Mouse (Mus musculus): ENCODE measurements around the gene Mbd3. TPM values are rescaled to one million over a fixed set of nuclear protein-coding genes. Genes with fewer than 3 reads are reported as not detected.

Gene Mbd3
- polyA plus RNA-seq, 1 experiment from 2014 or later = 87.4 TPM

DNA sequence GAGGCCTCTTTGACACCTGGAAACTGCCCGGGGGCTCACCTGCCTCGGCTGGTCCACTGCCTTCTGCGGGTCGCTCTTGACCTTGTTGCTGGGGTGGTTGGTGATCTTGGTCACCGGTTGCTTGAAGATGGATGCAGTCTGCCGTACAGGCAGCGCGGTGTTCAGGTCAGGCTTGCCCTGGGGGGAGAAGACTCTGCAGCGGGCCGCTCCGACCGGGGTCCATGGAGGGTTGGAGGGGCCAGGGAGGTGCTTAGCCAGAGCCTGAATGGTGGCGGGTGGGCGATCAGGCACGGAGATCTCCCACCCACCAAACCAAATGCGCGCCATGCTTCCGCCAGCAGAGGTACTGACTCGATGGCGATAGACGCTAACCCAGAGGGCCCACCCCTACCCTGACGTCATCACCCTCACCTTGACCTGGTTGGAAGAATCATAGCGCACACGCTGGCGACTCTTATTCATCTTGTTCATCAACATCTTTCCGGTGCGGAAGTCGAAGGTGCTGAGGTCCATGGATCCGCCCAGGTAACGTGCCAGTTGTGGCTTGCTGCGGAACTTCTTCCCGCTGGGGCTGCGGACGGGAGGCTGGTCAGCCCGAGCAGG lies 4.2 kb downstream of the Mbd3 start:
- H3K27ac ChIP-seq = no peak overlapping the region
- no peak for DNase-seq
- ATAC-seq (ENCODE audit: low read depth) = no peak
- H3K4me3 ChIP-seq (replicated peaks) = no peak overlapping the region
- H3K9me3 ChIP-seq (replicated peaks) = no peaks in the 10 kb centered on the region
- H3K4me1 ChIP-seq (replicated peaks) = peaks cover 35% of the 10 kb centered on the region
- H3K36me3 ChIP-seq = peaks cover 72% of the 10 kb centered on the region
- H3K9ac ChIP-seq = no peak overlapping the region
- H3K27me3 ChIP-seq = no peaks in the 10 kb centered on the region
- no peak overlapping the region for H3K4me2 ChIP-seq
- WGBS (ENCODE audit: insufficient replicate concordance) = 92% methylated on average over 35 of the region's 35 CpGs

DNA sequence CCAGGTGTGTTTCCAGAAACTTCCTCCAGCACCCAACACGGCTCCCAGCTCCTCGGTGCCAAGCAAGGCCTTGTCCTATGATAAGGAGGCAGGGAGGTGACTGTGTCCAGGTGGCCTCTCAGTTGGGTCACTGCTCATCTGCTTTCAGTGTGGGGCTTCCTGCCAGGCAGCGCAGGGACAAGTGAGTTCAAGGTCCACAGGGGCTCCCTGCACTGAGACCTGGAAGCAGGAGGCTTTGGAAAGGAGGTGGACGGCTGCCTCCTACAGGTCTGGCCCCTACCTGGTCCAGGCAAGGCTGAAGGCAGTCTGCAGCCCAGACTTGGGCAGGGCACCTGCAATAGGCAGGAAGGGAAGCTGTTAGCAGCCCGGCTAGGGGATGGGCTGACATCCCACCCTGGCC lies 6.7 kb downstream of the Mbd3 start:
- Histone ChIP-seq H3K27me3 (no peaks in the 10 kb centered on the region), H3K36me3 (peaks cover 77% of the 10 kb centered on the region), H3K4me2 (no peak overlapping the region), H3K9me3 (replicated peaks) (no peaks in the 10 kb centered on the region), H3K27ac (no peak overlapping the region), H3K9ac (no peak overlapping the region), H3K4me3 (replicated peaks) (no peak overlapping the region), H3K4me1 (replicated peaks) (peaks cover 40% of the 10 kb centered on the region)
- ATAC-seq (ENCODE audit: low read depth) (no peak), DNase-seq (no peak)
- WGBS (ENCODE audit: insufficient replicate concordance) = 84% methylated on average over 5 of the region's 5 CpGs

DNA sequence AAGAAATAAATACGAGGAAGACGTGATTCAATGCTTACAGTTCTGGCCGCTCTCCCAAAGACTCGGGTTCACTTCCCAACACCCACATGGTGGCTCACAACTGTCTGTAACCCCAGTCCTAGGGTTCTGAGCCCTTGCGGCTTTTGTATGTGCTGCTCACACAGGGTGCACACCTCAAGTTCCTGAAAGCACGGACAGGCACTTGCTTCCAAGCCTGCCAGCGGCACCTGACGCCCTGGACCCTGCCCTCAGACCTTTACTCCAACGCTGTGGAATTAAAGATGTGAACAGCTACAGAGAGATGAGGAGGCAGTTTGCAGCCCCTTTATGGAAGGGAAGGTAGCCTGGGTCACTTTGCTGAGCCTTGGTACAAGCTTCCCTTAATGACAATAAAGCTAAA lies 8.7 kb downstream of the Mbd3 start:
- H3K9ac ChIP-seq = no peak overlapping the region
- H3K27ac ChIP-seq = no peak overlapping the region
- H3K4me2 ChIP-seq = no peak overlapping the region
- DNase-seq (no peak), ATAC-seq (ENCODE audit: low read depth) (no peak)
- H3K9me3 ChIP-seq (replicated peaks) = no peaks in the 10 kb centered on the region
- H3K36me3 ChIP-seq = peaks cover 61% of the 10 kb centered on the region
- H3K27me3 ChIP-seq = peaks cover 7% of the 10 kb centered on the region; the same call in 1 of the 2 replicates
- H3K4me1 ChIP-seq (replicated peaks) = peaks cover 37% of the 10 kb centered on the region
- 78% methylated on average over 9 of the region's 9 CpGs for WGBS (ENCODE audit: insufficient replicate concordance)
- no peak overlapping the region for H3K4me3 ChIP-seq (replicated peaks)

DNA sequence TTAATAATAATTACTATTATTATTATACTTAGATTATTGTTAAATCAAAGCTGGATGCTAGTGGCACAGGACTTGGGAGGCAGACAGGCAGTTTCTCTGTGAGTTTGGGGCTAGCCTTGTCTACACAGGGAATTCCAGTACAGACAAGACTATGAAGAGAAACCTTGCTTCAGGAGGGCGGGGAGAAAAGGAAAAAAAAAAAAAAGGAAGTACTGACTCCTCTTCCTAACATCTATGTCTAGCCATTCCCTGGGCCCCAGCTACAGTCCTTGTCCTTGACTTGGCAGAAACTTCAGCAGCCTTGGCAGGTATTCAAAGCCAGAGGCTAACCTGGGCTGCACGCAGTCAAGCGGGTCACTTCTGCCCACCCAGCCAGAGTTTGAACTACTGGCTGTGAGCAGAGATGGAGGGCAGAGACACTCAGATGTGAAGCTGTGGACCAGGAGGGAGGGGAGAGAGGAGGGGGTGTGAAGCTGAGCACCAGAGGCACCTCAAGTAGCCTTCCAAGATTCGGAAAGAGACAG lies 10.1 kb downstream of the Mbd3 start:
- no peak for DNase-seq
- H3K27me3 ChIP-seq = peaks cover 7% of the 10 kb centered on the region; the same call in 1 of the 2 replicates
- H3K9ac ChIP-seq = no peak overlapping the region
- no peak overlapping the region for H3K4me3 ChIP-seq (replicated peaks)
- H3K27ac ChIP-seq = 0 out of 2 replicates have a peak overlapping the region, but pooled peaks have one; percentile 75
- H3K4me1 ChIP-seq (replicated peaks) = peaks cover 51% of the 10 kb centered on the region
- peaks cover 46% of the 10 kb centered on the region for H3K36me3 ChIP-seq
- ATAC-seq (ENCODE audit: low read depth) = no peak
- H3K9me3 ChIP-seq (replicated peaks) = no peaks in the 10 kb centered on the region
- no peak overlapping the region for H3K4me2 ChIP-seq
- 52% methylated on average over 4 of the region's 4 CpGs for WGBS (ENCODE audit: insufficient replicate concordance)

DNA sequence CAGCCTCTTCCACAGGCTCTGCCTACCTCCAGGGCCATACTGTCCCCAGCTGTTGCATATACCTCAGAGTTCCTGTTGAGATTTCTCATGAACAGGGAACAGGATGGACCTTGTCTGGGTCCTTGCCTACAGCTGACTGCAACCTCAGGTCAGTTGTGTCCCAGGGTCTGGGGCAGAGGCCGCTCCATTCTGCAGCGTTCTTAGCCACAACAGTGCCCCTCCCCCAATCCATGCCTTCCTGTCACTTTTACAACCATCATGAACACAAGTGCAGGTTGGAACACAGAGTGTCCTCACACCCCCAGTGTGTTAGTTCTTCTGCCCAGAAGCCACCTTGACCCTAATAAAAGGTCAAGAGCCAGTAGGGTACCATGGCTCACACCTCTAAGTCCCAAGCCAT lies 10.6 kb downstream of the Mbd3 start:
- H3K9ac ChIP-seq = peak overlapping the region; percentile 82
- peaks cover 56% of the 10 kb centered on the region for H3K4me1 ChIP-seq (replicated peaks)
- H3K27me3 ChIP-seq = peaks cover 7% of the 10 kb centered on the region; the same call in 1 of the 2 replicates
- peaks cover 41% of the 10 kb centered on the region for H3K36me3 ChIP-seq
- no peak overlapping the region for H3K4me3 ChIP-seq (replicated peaks)
- 16% methylated on average over 2 of the region's 2 CpGs for WGBS (ENCODE audit: insufficient replicate concordance)
- H3K9me3 ChIP-seq (replicated peaks) = no peaks in the 10 kb centered on the region
- H3K27ac ChIP-seq = peak overlapping the region; percentile 75
- ATAC-seq (ENCODE audit: low read depth) (no peak), DNase-seq (no peak)
- H3K4me2 ChIP-seq = peak overlapping the region; percentile 98

DNA sequence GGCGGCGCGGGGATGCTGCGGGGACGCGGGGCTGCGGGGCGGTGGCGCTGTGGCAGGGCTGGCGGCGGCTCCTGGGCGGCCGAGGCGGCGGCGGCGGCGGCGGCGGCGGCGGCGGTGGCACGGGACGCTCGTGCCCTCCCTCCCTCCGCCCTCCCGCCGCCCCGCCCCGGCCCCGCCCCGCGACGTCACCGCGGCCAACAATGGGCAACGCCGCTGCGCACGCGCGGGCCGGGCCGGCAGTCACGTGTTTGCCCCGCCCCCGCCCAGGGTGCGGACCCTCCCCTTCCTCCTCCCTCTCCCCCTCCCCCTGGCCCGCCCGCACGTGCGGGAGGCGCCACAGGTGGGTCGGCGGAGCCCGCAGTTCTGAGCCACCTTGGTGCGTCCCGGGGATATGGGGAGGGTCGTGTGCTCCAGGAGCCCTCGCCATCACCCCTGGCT lies 11.8 kb downstream of the Mbd3 start, which contains the start of gene Mex3d:
Mex3d (minus strand) TSS at position 138 of the 438 bp plus-strand sequence.
- ATAC-seq (ENCODE audit: low read depth) (peak; percentile 22; the same call in 1 of the 2 replicates), DNase-seq (peak; percentile 70)
- Histone ChIP-seq H3K4me3 (replicated peaks) (peak within 1 kb of the TSS; percentile 76), H3K4me1 (replicated peaks) (peaks cover 63% of the 10 kb centered on the region), H3K27ac (peak within 1 kb of the TSS; percentile 75), H3K9ac (peak within 1 kb of the TSS; percentile 82), H3K4me2 (peak within 1 kb of the TSS; percentile 98), H3K27me3 (peaks cover 7% of the 10 kb centered on the region; the same call in 1 of the 2 replicates), H3K36me3 (peaks cover 36% of the 10 kb centered on the region), H3K9me3 (replicated peaks) (no peaks in the 10 kb centered on the region)
- WGBS (ENCODE audit: insufficient replicate concordance) = under 1% methylated on average over 33 of the region's 61 CpGs

DNA sequence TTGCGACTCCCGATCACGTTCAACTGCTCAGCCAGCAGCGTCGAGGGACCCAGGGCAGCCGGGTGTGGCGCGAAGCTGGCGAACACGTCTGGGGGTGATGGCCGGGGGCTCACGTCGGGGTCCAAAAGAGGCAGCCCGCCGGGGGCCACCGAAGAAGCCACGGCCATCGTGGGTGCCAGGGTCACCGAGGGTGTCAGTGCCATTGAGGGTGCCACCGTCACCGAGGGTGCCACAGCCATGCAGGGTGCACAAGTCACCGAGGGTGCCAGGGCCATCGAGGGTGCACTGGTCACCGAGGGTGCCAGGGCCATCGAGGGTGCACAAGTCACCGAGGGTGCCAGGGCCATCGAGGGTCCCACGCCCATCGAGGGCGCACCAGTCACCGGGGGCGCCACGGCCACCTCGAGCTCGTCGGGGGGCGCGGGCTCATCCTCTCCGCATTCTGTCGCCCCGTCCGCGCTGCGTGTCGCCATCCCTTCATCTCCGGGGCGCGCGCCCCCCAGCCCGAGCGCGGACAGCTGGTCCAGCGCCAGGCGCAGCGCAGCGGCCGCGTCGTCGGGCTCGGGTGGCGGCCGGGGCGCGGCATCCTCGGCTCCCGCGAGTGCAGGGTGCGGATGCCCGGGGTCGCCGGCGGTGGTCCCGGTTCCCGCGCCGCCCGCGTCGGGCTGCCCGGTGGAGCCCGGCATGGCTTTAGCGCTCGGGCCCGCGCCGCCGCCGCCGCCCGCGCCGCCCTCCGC lies 12.4 kb downstream of the Mbd3 start:
- Histone ChIP-seq H3K9me3 (replicated peaks) (no peaks in the 10 kb centered on the region), H3K9ac (peak overlapping the region; percentile 82), H3K36me3 (peaks cover 36% of the 10 kb centered on the region), H3K27ac (peak overlapping the region; percentile 47; the same call in 1 of the 2 replicates), H3K4me1 (replicated peaks) (peaks cover 60% of the 10 kb centered on the region), H3K4me3 (replicated peaks) (peak overlapping the region; percentile 76), H3K27me3 (peaks cover 7% of the 10 kb centered on the region; the same call in 1 of the 2 replicates), H3K4me2 (peak overlapping the region; percentile 98)
- DNase-seq = no peak
- ATAC-seq (ENCODE audit: low read depth) = no peak
- WGBS (ENCODE audit: insufficient replicate concordance) = 1% methylated on average over 61 of the region's 94 CpGs

DNA sequence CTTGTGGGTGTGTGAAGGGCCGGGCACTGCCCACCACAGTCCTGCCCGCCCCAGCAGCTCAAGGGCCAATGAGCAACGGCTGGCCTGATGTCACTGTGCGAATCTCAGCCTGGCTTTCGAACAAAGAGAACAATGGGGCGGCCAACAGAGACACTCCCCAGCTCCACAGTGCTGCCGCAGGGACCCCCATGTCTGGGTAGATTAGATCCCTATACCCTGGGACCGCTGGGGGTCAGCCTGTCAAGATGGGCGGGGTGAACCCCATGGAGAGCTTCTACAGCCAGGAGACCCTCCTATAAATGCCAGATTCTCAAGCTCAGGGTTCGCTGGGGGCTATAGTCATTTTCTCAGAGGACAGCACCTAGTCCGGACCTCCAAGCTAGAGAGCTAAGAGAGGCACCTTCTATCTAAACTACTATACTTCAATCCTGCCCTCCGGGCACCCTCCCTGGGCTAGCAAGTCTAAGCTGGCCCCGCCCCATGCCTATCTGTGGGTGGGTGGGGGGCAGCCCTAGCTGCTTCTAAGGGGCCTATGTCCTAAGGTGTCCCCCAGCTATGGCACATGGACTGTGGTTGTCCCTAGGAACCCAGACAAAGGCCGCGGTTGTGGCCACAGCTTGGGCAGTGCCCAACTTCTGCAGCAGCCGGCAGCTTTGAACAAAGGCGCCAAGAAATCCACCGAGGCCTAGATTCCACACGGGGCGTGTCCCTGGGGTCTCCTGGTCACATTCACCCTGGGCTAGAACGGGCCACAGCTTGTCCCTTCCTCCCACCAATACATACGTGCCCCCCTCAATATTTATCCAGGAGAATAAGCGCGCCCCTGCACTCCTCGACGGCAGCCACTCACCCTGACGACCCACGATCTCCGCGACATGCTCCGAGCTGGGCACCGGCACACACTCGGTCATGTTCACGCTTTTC lies 13.3 kb downstream of the Mbd3 start:
- peak overlapping the region; percentile 80; the same call in 1 of the 2 replicates for H3K27ac ChIP-seq
- ATAC-seq (ENCODE audit: low read depth) = no peak

DNA sequence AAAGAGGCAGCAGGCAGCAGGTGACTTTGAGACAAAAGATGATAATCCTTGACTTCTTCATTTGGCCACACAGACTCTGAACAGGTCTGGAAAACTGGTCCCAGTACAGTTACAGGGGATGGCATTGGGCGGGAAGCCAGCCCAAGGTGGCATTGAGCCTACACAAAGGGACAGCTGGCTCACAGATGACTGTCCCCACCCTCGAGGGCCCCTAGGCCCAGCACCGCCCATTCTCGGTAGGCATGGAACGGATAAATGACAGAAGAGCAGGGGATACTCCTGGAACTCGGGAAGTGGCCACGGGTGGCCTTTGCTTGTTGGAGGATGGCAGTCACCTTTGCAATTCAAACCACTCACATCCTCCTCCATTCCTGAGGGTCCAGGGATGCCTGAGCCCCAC lies 14.0 kb downstream of the Mbd3 start:
- Histone ChIP-seq H3K27me3 (peaks cover 7% of the 10 kb centered on the region; the same call in 1 of the 2 replicates), H3K27ac (peak overlapping the region; percentile 80), H3K4me3 (replicated peaks) (peak overlapping the region; percentile 76), H3K4me1 (replicated peaks) (peaks cover 60% of the 10 kb centered on the region), H3K36me3 (peaks cover 33% of the 10 kb centered on the region), H3K9me3 (replicated peaks) (no peaks in the 10 kb centered on the region), H3K9ac (peak overlapping the region; percentile 82), H3K4me2 (peak overlapping the region; percentile 98)
- no peak for ATAC-seq (ENCODE audit: low read depth)
- no peak for DNase-seq
- 42% methylated on average over 7 of the region's 7 CpGs for WGBS (ENCODE audit: insufficient replicate concordance)

More for the DNA sequence above, 13.3 kb downstream of the Mbd3 start:
- 13% methylated on average over 34 of the region's 34 CpGs for WGBS (ENCODE audit: insufficient replicate concordance)
- Histone ChIP-seq H3K36me3 (peaks cover 36% of the 10 kb centered on the region), H3K9ac (peak overlapping the region; percentile 82), H3K4me3 (replicated peaks) (peak overlapping the region; percentile 76), H3K4me2 (peak overlapping the region; percentile 98), H3K27me3 (peaks cover 7% of the 10 kb centered on the region; the same call in 1 of the 2 replicates), H3K9me3 (replicated peaks) (no peaks in the 10 kb centered on the region), H3K4me1 (replicated peaks) (peaks cover 60% of the 10 kb centered on the region)
- DNase-seq = no peak

DNA sequence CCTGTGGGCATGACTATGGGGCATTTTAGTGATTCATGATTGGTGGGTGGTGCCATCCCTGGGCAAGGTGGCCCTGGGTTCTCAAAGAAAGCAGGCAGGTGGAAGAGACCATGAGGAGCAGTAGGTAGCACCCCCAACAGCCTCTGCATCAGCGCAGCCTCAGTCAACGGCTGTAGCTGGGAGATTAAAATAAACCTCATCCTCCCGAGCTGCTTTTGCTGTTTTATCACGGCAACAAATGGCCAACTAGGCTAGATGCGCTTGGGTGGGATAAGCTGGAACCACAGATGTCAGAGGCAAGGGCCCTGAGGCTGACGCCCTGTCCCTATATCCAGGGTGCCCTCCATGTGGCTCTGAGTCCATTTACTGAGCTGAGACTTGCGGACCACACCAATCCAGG lies 14.6 kb downstream of the Mbd3 start:
- Histone ChIP-seq H3K4me3 (replicated peaks) (peak overlapping the region; percentile 76), H3K27ac (peak overlapping the region; percentile 80), H3K27me3 (peaks cover 7% of the 10 kb centered on the region; the same call in 1 of the 2 replicates), H3K9ac (peak overlapping the region; percentile 82), H3K36me3 (peaks cover 27% of the 10 kb centered on the region), H3K9me3 (replicated peaks) (no peaks in the 10 kb centered on the region), H3K4me2 (peak overlapping the region; percentile 98), H3K4me1 (replicated peaks) (peaks cover 60% of the 10 kb centered on the region)
- peak; percentile 70 for ATAC-seq (ENCODE audit: low read depth)
- DNase-seq = peak; percentile 66
- 26% methylated on average over 7 of the region's 7 CpGs for WGBS (ENCODE audit: insufficient replicate concordance)
